Mouse (Mus musculus): ENCODE results near the gene Psrc1.

The Psrc1 gene

GRCm38 (mm10) chr3:108386186-108386585 lies 2.5 kb downstream of the Psrc1 start:
- DNase-seq (ENCODE audit: low read depth), result no peak

DNA sequence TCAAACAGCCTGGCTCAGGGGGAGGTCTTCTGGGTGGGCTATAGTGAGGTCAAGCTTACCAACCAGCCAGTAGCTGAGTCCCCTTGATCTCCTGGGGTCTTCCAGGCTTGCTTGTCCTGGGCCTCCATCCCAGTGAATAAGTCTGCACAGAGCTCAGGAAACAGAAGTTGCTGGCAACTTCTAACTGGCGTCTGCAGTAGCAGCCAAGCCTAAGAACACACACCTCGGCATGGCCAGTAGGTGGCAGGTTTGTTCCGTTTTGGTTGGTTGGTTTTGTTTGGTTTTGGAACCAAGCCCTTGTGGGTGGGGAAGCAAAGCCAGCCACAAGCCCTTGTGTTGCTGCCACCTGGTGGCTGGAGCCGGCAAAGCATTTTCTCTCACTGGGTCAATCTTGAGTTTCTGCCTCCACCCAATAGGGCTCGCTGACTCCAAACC lies 5.5 kb downstream of the Psrc1 start:
- DNase-seq (ENCODE audit: low read depth), result peak; percentile 98

- DNase-seq (ENCODE audit: low read depth), result no peak
Measured at GRCm38 (mm10) chr3:108392299-108392698, 8.7 kb downstream of the Psrc1 start.

DNA sequence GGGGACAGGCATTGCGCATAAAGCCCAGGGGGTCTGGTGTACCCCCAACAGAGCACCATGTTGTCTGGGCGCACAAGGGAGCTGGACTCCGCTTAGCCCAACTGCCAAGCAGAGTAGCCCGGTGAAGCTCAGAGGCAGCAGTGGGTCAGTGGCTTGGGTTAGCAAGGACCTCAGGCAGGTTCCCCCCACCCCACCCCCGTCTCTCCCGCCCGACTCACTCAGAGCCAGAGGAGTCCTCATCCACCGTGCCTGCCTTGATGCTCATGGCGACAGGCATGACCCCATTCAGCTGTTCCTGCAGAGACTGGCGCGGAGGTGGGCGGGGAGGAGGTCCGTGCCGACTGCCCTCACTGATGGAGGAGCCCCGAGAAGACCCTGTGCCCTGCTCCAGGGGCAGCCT lies 9.2 kb downstream of the Psrc1 start:
- DNase-seq (ENCODE audit: low read depth), result no peak

GRCm38 (mm10) chr3:108398281-108398680 lies 14.6 kb downstream of the Psrc1 start:
- DNase-seq (ENCODE audit: low read depth), result no peak

DNA sequence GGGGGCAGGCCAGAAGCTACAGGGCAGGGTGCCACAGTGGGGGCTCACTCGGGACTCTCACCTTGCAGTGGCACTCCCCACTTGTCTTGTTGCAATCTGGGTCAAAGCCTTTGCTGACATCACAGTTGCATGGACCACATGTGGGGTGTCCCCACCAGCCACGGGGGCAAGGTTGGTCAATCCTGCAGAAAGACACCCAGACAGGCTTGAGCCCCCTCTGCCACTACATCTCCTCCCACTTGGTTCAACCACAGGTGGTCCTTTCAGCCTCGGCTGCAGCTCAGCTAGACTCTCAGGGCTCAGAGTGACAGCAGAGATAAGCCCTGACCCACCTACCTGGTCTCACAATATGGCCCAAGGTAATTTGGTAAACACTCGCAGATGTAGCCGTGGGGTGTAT lies 16.8 kb downstream of the Psrc1 start:
- DNase-seq (ENCODE audit: low read depth), result no peak

DNA sequence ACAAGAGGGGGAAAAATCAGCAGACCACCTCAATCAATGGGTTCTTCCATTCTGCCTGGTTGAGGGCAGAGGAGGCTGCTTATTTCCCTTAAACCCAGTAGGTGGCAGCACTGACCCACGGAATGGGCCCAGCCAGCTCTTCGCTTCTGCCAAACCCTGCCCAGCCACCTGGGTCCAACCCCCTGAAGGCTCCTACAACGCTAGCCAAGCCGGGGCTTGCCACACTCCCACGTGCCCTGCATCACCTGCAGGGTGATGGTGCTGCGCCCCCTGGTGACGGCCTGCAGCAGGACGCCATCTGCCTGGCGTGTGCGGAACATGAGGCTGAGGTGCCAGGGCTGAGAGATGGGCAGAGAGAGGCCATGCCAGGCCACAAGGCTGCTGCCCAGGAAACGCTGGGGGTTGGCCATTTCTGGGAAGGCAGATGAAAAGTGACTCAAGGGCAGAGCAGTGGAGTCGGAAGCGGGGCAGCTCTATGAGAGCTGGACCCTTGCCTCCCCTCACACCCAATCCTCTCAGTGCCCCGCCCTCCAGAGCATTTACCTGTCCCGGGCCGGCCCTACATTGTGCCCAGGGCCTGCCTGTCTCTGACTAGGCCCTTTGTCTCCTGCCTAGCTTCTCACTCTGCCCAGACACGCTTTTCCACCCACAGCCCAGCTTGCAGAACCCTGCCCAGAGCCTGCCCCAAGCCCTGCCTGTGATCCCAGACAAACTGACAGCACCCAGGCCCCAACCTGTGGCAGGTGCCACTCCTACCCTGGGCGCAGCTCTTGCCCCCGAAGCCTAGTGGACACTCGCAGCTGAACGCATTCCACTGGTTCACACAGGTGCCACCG lies 18.3 kb downstream of the Psrc1 start:
- DNase-seq (ENCODE audit: low read depth), result peak; percentile 95

GRCm38 (mm10) chr3:108402528-108402920 lies 18.9 kb downstream of the Psrc1 start:
- DNase-seq (ENCODE audit: low read depth), result no peak

- no peak for DNase-seq (ENCODE audit: low read depth)
Measured at GRCm38 (mm10) chr3:108405536-108406305, 22.1 kb downstream of the Psrc1 start.

DNA sequence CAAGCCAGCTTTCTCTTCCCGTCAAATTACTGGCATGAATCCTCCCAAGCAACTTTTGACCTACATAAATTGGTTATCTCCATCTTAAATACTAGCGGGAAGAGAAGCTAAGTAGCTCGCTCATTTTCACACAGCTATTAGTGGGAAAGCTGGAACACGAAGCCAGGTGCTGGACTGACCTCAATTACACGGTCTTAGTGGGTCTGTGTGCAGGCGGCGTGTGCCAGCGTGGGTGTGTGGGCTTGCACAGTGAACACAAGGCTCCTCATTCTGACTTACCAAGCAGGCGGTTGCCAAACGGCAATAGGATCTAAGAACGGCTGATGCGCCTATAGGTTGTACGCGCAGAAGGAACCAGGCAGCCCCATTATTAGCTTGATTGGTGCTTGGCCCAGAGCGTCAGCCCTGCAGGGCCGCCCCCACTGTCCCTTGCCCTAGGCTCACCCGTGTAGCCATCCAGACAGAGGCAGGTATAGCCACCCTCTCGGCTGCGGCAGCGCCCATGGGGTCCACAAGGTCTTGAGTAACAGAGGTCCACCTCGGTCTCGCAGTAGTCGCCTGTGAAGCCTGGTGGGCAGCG lies 22.8 kb downstream of the Psrc1 start:
- no peak for DNase-seq (ENCODE audit: low read depth)

- DNase-seq (ENCODE audit: low read depth), result no peak
Measured at GRCm38 (mm10) chr3:108408517-108409008, 24.9 kb downstream of the Psrc1 start.

DNA sequence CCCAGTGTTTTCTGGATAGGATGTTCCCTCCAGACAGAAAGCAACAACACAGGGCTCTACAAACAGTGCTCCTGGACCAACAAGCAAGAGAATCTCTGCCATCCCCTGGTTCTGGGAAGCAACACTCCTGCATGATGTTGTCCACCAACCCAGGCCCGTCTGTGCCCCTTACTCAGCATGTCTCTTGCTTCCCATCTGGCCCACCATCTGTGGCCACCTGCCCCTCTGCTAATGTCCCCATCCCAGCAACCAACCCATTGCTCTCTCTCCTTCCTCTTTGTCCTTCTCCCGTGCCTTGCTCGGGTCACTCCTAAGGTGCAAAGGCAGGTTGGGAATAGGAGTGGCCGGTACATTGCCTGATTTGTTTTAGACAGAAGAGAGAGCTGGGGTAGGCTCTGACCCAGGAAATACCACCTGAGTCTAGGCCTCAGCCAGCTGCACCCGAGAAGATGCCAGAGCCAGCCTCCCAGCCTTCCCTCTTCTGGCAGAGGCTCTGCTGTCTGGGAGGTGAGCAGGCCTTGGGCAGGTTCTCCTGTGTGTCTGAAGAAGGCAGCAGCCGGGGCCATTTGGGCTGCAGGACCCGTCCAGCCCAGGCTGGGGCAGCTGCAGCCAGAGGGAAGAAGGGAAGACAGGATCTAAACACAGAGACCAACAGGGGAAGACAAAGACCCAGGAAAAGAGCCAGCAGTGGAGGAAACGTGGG lies 26.2 kb downstream of the Psrc1 start:
- no peak for DNase-seq (ENCODE audit: low read depth)

DNA sequence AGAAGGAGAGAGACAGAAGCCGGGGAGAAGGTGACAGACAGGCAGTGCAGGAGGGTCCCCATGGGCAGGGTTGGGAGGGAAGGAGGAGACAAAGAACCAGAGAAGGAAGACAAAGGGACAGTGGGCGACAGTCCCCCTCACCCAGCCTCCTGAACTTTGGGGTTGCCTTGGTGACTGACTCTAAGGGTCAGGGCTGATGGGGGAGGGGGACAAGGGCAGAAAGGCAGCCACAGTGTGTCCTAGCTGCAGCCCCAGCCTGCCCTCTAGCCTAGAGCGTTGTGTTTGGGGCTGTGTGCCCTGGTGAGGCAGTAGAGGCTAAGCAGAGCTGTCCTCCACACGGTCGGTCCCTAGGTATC lies 26.7 kb downstream of the Psrc1 start:
- DNase-seq (ENCODE audit: low read depth), result no peak

DNA sequence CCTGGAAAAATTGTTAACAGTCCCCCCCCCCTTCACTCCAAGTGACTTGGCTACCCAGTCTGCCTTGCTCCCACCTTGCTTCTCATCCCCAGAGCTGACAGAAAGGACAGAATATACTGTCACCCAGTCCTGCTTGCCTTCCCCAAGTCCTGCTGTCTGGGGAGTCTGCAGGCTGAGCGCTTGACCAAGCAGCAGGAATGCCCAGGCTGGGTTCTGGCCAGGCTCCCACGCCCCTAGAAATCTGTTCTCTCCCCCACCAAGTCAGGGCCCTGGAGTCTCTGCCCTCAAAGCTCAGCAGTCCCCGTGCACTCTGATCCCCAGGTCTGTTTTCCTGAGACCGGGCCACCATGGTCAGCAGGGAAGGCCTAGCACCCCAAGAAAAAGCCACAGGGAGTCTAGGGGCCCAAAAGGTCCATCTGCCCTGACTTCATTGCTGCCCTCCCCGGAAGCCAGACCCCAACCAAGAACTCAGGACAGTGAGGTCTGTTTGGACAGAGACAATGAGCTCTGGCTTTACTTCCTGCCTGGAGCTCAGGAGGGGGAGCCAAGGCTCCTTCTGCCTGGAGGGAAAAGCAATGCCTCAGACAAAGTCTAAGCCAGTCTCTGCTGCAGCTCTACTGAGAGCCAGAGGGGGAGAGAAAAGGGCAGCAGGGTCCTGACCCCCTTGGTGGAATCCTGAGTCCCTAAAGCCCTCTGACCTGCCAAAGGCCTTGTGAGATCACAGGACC lies 27.6 kb downstream of the Psrc1 start:
- DNase-seq (ENCODE audit: low read depth), result peak; percentile 27

DNA sequence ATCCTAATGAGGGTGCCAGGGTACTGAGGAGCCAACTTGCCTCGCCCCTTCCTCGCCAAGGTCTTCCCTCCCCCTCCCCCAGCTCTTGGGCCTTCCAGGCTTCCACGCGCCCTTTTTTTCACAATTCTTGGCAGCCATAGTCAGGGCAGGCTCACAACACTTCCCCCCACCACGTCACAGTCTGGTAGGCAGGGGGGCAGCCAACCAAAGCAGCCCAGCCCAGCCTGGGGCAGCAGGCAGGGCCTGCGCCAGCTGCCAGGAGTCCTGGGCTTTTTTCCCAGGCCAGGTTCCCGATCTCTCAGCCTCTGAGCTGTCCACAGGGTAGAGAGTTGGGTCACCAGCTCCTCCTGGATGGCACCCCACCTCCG lies 28.1 kb downstream of the Psrc1 start:
- DNase-seq (ENCODE audit: low read depth), result peak; percentile 68

DNA sequence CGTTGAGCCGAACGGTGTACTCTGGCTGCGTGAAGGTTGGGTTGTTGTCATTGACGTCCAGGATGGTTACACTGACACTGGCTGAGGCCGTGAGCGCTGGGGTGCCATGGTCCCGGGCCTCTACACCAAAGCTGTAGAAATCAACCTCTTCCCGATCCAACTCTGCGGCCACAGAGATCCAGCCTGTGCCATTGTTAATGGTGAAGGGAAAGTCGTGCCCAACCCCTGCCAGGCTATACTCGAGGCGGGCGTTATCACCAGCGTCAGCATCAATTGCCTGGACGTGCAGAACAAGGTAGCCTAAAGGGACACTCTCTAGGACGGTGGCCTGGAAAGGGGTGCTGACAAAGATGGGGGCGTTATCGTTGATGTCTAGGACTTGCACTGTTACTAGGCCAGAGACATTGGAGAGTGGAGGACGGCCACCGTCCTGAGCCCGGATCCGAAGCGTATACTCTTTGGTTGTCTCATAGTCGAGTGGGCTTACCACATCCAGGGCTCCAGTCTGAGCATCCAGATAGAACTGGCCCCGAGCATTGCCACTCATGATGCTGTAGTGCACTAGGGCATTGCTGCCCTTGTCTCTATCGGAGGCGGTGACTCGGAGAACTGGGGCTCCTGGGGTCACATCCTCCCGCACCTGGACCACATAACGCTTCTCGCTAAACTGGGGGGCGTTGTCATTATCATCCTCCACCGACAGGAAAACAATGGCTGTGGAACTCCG lies 30.2 kb downstream of the Psrc1 start:
- no peak for DNase-seq (ENCODE audit: low read depth)

GRCm38 (mm10) chr3:108414857-108415830 lies 31.5 kb downstream of the Psrc1 start, which contains the start of gene Celsr2:
Celsr2 (minus strand) TSS chr3:108415552.
- DNase-seq (ENCODE audit: low read depth), result no peak

- no peak for DNase-seq (ENCODE audit: low read depth)
Measured at GRCm38 (mm10) chr3:108415831-108416223, 32.2 kb downstream of the Psrc1 start.

- DNase-seq (ENCODE audit: low read depth), result no peak
Measured at GRCm38 (mm10) chr3:108423006-108423405, 39.4 kb downstream of the Psrc1 start.

Data from NIH3T3 (cell line).